Mouse (Mus musculus): ENCODE results near the gene Cxcl12.

GRCm38 (mm10) chr6:117201859-117202258 lies 33.5 kb downstream of the Cxcl12 start:
- TF ChIP-seq CTCF (IDR thresholded peaks at IDR 0.05) (no peak), EP300 (IDR thresholded peaks at IDR 0.05) (no peak)
